Mouse (Mus musculus) right cerebral cortex, postnatal 4 days (tissue): ENCODE results near the gene Qtrt2.
A peak's percentile ranks its signal among the peaks of the same experiment; 100 is the strongest.

Source experiments
- DNase-seq: peaks from one replicate; pipeline ENCODE4 v3.0.0-alpha.2; 2022

The Qtrt2 gene

DNA sequence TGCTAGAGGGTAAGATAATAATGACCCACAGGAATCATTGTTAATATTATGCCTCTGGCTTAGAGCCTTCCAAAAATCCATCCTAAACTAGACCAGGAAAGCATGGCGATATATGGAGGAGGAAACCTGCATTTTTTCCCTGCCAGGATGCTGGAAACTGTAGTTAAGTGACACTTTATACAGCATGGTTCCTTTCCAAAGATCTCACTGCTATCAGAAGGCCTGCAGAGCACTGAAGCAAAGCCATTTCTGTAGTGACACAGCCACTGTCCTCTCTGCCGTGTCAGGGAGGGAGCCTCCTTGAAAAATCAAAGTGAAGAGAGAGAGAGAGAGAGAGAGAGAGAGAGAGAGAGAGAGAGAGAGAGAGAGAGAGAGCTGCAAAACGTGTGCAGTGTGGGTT lies 4.0 kb downstream of the Qtrt2 start:
- DNase-seq = no peak

- no peak for DNase-seq
Measured at GRCm38 (mm10) chr16:43922024-43922423, 4.6 kb downstream of the Qtrt2 start.

GRCm38 (mm10) chr16:43918867-43919266 lies 7.7 kb downstream of the Qtrt2 start:
- no peak for DNase-seq

GRCm38 (mm10) chr16:43908881-43909280 lies 17.7 kb downstream of the Qtrt2 start:
- DNase-seq = no peak

DNA sequence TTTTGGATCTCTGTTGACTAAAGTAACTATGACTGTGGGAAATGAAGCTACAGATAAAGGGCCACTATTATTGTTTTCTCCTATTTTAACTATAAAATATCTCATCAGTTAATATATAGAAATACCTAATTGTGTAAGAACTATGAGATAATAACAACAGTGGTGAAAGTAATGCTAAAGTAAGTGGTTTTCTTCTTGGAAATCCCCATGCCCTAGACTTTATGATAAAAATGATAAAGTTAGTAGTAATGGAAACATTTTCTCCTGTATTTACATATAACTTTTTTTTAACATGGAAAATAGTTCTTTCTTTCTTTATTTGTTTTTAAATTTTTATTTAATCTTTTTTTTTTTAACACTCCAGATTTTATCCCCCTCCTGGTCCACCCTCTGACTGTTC lies 26.0 kb downstream of the Qtrt2 start:
- DNase-seq = no peak

DNA sequence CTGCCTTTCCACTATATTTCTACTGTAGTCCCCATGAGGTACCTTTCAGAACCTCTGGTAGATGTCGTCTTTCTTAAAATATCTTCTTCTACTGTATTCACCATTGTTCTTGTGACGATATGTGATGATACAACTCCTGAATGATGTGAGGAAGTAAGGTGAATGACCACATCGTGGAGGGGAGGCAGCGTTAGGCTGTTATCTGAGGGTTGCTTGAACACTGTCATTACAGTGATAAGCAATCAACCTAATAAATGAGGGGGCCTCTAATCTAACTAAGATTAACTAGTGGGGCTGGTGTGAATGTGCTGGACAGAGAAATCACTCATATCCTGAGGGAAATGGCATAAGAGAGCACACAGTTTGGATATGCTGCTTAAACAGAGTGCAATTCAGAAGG lies 26.5 kb downstream of the Qtrt2 start:
- no peak for DNase-seq

GRCm38 (mm10) chr16:43894501-43894900 lies 32.1 kb downstream of the Qtrt2 start:
- DNase-seq = no peak

GRCm38 (mm10) chr16:43890747-43891336 lies 35.8 kb downstream of the Qtrt2 start:
- no peak for DNase-seq

- no peak for DNase-seq
Measured at GRCm38 (mm10) chr16:43890005-43890336, 36.6 kb downstream of the Qtrt2 start.

DNA sequence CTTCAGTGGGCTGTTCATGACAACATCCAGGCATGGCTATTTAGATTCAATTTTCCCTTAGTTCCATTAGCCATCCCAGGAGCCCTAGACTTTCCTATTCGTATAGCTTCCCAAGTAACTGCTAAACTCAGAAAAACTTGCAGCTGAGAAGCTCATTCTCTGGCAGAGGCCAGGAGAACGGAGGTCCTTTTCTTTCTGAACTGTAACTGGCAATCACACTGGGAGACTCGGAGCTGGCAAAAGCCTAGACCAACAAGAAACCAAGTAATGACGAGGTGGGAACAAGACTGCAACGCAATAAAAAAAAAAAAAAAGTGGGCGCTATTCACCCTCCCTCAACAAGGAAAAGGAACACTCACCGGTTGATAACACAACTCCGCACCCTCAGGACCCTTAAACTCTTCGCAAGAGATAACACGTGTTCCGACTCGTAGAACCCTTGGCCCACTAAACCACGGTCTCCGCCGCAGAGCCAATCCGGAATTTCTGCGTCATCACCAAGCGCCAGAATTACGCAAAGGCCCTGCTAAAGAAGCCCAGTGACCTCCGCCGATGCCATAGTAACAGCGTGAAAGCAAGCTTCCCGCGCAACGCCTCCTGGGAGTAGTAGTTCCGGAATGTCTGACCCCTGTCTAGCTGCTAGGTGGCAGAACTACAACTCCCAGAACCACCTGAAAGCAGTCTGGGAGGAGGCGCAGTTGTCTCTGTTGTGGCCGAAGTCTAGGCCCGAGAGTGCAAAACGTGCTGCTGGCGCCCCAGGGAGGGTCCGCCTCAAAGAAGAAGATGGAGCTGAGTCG lies 37.2 kb downstream of the Qtrt2 start, which contains the start of gene Ccdc191:
Gene Ccdc191, plus strand, starts transcription at position 593 of the 797 bp plus-strand sequence.
- DNase-seq = peak; percentile 98

DNA sequence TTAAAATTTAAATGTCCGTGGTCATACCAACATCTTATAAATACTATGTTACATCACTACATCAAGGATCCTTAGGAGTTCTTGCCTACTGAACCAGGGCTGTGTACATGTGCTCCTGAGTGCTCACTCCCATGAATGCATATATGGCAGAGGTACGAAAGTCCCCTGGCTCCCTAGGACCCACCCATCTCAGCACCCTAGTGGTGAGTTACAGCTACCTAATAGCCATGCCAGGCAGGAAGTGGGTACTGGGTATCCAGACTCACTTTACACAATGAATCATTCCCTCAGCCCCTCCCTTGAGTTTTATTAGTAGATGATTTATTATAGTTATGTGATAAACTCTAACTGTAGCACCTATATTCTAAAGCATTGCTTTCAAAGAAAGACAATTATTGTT lies 44.3 kb downstream of the Qtrt2 start:
- no peak for DNase-seq

DNA sequence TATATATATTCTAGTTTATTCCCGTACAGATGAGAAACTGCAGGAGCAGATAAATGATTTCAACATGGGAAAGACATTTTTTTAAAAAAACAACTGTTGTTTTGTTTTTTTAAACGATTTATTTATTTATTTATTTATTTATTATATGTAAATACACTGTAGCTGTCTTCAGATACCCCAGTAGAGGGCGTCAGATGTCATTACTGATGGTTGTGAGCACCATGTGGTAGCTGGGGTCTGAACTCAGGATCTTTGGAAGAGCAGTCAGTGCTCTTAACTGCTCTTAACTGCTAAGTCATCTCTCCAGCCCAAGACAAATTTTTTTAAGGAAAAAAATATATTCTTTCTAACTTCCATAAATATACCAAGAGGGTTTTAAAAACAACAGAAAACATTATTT lies 45.0 kb downstream of the Qtrt2 start:
- no peak for DNase-seq

GRCm38 (mm10) chr16:43879769-43880168 lies 46.8 kb downstream of the Qtrt2 start:
- DNase-seq = no peak

DNA sequence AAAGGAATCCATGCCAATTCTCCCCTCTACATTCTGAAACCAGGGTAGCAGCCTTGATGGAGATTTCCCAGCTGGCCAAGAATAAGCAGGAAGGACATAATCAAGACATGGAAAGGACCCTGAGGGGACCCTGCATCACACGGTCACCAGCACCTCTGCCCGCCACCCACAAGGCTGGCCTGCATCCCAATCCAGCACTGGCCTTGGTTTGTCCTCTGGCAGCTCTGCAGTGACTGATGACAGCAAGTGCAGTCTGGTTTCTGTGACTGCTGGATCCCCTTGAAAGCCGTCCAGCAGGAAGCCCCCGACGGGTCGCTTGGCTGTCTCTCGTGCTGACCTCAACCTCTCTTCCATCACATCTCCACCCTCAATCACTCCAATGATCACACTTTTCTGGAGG lies 55.2 kb downstream of the Qtrt2 start:
- DNase-seq = no peak

DNA sequence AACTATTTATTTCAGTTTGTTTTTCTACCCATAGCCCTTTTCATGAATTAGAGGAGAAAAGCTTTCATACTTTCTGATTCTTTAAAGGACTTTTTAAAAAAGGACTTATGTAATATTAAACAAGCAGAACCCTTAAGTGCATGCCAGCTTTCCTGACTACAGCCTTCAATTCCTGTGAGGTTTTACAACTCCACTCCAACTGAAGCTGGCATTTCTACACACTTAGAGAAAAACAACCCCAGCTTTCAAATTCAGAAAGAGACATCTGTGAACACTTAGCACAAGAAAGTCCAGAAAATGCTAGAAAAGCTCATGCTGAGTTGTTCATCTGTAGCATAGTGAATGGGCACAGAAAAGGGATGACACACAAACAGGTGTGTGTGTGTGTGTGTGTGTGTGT lies 56.8 kb downstream of the Qtrt2 start:
- DNase-seq = no peak

GRCm38 (mm10) chr16:43860624-43861023 lies 66.0 kb downstream of the Qtrt2 start:
- no peak for DNase-seq

DNA sequence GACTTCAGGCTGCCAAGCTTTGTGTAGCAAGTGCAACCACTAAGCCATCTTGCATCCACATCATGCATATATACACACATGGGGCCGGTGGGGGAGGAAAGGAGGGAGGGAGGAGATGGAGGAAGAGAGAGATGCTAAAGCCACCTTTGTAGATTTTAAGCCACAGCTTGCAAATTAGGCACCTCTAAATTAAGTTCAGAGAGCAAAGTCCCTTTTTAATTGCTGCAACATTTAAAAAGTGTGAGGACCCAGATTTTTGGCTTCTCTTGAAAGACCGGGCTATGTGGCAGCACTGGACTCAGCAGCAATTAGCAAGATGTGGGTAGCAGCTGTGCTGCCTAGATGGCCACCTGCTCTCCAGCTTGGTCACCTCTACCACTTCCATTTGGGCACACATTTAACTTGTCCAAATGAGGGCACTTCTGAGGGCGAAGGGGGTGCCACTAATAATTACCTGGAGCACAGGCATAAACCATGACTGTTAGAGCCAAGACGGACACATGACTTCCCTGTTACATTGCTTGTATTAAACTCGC lies 67.6 kb downstream of the Qtrt2 start:
- no peak for DNase-seq

GRCm38 (mm10) chr16:43849839-43850238 lies 76.8 kb downstream of the Qtrt2 start:
- DNase-seq = no peak

DNA sequence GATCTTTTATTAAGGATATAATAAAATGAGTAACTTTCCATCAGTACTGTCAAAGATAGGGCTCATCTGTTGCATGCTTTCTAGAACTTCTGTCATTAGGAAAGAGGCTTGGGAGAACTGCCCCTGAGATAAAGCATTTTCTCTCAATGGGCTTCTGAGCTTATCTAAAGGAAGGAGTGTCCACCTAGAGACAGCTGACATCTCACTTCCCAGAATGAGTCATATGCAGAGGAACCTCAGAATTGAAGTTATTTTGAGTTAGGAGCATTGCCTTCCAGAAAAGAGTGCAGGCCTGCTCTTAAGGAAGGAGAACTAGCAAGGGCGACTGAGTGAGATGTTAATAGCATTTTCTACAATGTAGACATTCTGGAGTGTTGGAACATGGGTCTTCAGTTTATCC lies 85.4 kb downstream of the Qtrt2 start:
- DNase-seq = no peak

DNA sequence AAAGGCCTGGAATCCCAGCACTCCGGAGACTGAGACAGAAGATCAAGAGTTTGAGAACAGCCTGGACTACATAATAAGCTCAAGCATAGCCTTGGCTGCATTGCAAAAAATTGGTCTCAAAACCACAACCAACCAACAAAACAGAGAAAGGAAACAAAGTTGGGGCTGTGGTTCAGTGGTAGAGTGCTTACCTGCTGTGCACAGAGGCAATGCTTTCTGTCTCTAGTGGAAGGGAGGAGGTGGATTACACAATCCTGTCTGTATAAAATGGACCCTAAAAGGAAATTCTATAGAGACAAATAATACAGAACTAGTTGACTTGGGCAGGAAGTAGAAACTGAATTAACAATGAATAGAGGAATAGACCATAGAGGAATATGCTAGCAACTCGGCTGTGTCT lies 94.7 kb downstream of the Qtrt2 start:
- no peak for DNase-seq

DNA sequence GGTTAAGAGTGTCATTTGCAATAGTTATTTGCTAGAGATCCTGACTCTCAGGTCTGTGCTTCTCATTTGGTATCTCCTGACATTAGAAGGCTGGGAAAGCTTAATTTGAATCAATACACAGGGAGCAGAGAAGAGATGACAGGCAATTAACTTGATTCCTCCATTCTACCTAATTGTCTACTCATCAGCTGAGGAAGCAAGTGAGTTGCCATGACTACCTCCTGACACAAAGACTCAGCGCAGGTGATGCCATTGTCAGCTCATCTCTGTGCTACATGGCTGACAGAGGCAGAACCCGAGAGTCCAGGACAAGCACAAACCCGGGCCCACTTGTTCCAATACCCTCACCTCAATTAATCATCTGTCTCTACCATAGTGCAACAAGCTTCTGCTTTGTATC lies 99.1 kb downstream of the Qtrt2 start:
- no peak for DNase-seq

DNA sequence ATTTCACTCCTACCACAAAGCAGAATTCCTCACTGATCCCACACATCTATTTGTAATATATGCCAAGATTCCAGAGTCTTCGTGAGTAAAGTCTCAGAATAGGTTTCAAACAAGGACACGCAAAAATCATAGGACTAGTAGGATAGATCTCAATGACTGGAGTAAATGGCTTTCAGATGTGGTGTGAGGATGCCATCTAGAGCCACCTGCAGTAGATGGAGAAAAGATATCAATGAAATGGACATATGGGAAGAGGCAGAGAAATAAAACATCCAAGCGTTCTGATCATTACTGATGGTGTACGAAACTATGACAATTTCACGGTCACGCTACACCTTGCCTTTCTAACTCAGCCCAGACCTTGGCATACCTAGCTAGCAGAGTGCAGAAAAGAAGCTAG lies 108.2 kb downstream of the Qtrt2 start:
- no peak for DNase-seq

DNA sequence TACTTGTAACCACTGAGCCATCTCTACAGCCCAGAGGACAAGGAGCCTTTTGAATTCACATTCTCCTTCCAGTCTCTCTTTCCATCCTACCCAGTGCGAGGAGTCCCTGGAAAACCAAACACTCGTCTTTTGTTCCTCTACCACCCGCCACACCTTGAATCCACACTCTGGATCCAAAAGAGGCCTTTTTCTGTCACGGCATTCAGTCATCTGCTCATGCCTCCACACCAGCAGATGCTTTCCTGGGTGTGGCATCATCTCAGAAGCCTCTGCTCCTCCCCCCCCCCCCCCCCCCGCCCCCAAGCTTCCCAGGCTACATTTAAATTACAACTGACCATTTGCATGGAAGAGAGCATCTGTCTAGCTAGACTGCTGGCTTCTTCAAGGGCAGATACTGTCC lies 110.3 kb downstream of the Qtrt2 start:
- DNase-seq = no peak

GRCm38 (mm10) chr16:43814644-43815043 lies 112.0 kb downstream of the Qtrt2 start:
- DNase-seq = no peak
